Mouse (Mus musculus) spleen, adult 2 months (tissue): Measurements from ENCODE around the gene Clcn1. TPM values are rescaled to one million over a fixed set of nuclear protein-coding genes. Genes with fewer than 3 reads are reported as not detected.

ENCODE experiments used
- DNase-seq, 2 experiments: peaks; one replicate each; pipeline versions ENCODE4 v3.0.0 to v3.0.0-alpha.2; 2012 to 2021; ENCODE audit warnings: low spot score in 2 of 2, low read depth in 1 of 2
- H3K27ac ChIP-seq: fragments of 200-500 bp; 2 replicates; pipeline ENCODE4 v1.5.1; 2012; ENCODE audit warnings: low read length, inconsistent platforms; ENCODE audit not compliant: insufficient read depth
- H3K27me3 ChIP-seq: fragments of 200-500 bp; 2 replicates; pipeline ENCODE4 v1.6.1; 2012; ENCODE audit warnings: mild to moderate bottlenecking, moderate library complexity, low read length, inconsistent platforms; ENCODE audit not compliant: control insufficient read depth, insufficient read depth
- H3K36me3 ChIP-seq: fragments of 200-500 bp; 2 replicates; pipeline ENCODE4 v1.6.1; 2012; ENCODE audit warnings: mild to moderate bottlenecking, low read length, inconsistent platforms; ENCODE audit not compliant: control insufficient read depth, insufficient read depth
- H3K4me1 ChIP-seq: fragments of 200-500 bp; 2 replicates; pipeline ENCODE4 v1.6.1; 2011; ENCODE audit warnings: inconsistent platforms; ENCODE audit not compliant: control insufficient read depth, insufficient read depth, insufficient read length
- H3K4me3 ChIP-seq: fragments of 200-500 bp; 2 replicates; pipeline ENCODE4 v1.5.1; 2011; ENCODE audit warnings: mild to moderate bottlenecking, inconsistent platforms; ENCODE audit not compliant: insufficient read depth, insufficient read length; ENCODE audit errors: extremely low read depth
- CTCF ChIP-seq: fragments of 200-500 bp; IDR thresholded peaks from 2 replicates; pipeline ENCODE4 v1.5.1; 2011; ENCODE audit warnings: mild to moderate bottlenecking, inconsistent platforms; ENCODE audit not compliant: insufficient read depth, insufficient read length, insufficient replicate concordance; ENCODE audit errors: extremely low read depth
- POLR2A ChIP-seq: fragments of 200-500 bp; IDR thresholded peaks from 2 replicates; pipeline ENCODE4 v1.6.1; 2011; ENCODE audit warnings: low read depth, low read length, inconsistent platforms
- WGBS: fragments of 180-500 bp; shearing (Covaris S2); methylation state at CpG from one replicate; pipeline ENCODE4 v1.1.7; 2018; 5-methylcytosine and 5-hydroxymethylcytosine counted together
- polyA plus RNA-seq: library from polyadenylated mRNA; depleted of rRNA; stranded (reverse); fragments of >200 nt; gene quantifications from 2 replicates; pipeline ENCODE4 v1.2.3, GENCODE M21; 2012

Clcn1 gene
- polyA plus RNA-seq, 1 experiment: 0.18 TPM

GRCm38 (mm10) chr6:42359364-42360147, 73.1 kb downstream of the Clcn1 start:
- Histone ChIP-seq H3K27me3 (no peaks in the 10 kb centered on the region), H3K27ac (no peak overlapping the region), H3K4me1 (no peaks in the 10 kb centered on the region), H3K36me3 (peaks cover 28% of the 10 kb centered on the region), H3K4me3 (no peak overlapping the region)
- TF ChIP-seq CTCF (no peak), POLR2A (no peak)
- 83% methylated on average over 9 of the region's 9 CpGs for WGBS
- DNase-seq: no peak

DNA sequence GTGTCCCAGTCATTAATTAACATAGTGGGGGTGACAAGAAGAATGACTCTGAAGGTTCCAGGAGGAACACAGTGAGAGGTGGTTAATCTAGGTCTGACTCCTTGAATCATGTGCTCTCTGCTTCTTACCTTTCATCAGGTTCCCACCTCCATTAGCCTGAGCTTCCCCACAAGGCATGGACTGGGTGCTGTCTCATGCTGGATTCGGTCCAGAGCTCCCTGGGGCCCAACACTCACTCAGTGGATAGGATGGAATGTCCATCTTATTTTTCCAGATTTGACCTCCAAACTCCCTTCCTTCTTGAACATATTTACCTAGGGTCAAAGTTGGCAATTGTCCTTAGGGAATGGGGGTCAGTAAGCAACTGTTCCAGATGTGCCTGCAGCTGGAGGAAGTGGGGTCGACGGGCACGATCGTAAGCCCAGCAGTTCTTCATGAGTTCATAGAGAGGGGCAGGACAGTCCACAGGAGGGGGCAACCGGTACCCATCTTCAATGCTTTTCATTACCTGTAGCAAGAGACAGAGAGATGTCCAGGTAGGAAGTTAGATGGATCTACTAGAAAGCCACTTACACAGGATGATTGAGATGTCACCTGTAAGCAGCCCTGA, 73.9 kb downstream of the Clcn1 start:
- 87% methylated on average over 6 of the region's 6 CpGs for WGBS
- H3K4me1 ChIP-seq: no peaks in the 10 kb centered on the region
- H3K36me3 ChIP-seq: peaks cover 28% of the 10 kb centered on the region

GRCm38 (mm10) chr6:42361041-42361895, 74.8 kb downstream of the Clcn1 start:
- WGBS: 93% methylated on average over 13 of the region's 13 CpGs
- DNase-seq: no peak
- Histone ChIP-seq H3K4me1 (no peaks in the 10 kb centered on the region), H3K27ac (no peak overlapping the region), H3K36me3 (peaks cover 23% of the 10 kb centered on the region), H3K4me3 (no peak overlapping the region), H3K27me3 (no peaks in the 10 kb centered on the region)
- TF ChIP-seq POLR2A (no peak), CTCF (no peak)

More for the DNA sequence above, 73.9 kb downstream of the Clcn1 start:
- H3K4me3 ChIP-seq: no peak overlapping the region
- no peaks in the 10 kb centered on the region for H3K27me3 ChIP-seq
- DNase-seq: no peak
- TF ChIP-seq POLR2A (no peak), CTCF (no peak)
- H3K27ac ChIP-seq: no peak overlapping the region

- TF ChIP-seq POLR2A: no peak
- TF ChIP-seq CTCF: no peak
- Histone ChIP-seq H3K27ac (no peak overlapping the region), H3K4me1 (no peaks in the 10 kb centered on the region), H3K36me3 (peaks cover 18% of the 10 kb centered on the region), H3K27me3 (no peaks in the 10 kb centered on the region), H3K4me3 (no peak overlapping the region)
- DNase-seq: no peak
- WGBS: 86% methylated on average over 1 of the region's 1 CpGs
Observed at GRCm38 (mm10) chr6:42362074-42362473, 75.6 kb downstream of the Clcn1 start.

- H3K36me3 ChIP-seq: peaks cover 16% of the 10 kb centered on the region
- no peaks in the 10 kb centered on the region for H3K27me3 ChIP-seq
- TF ChIP-seq POLR2A (no peak), CTCF (no peak)
- WGBS: 91% methylated on average over 1 of the region's 1 CpGs
- no peak overlapping the region for H3K27ac ChIP-seq
- H3K4me3 ChIP-seq: no peak overlapping the region
- no peaks in the 10 kb centered on the region for H3K4me1 ChIP-seq
- DNase-seq: no peak
Observed at GRCm38 (mm10) chr6:42362497-42362896, 76.0 kb downstream of the Clcn1 start.

GRCm38 (mm10) chr6:42362974-42363373, 76.5 kb downstream of the Clcn1 start:
- no peak for TF ChIP-seq CTCF
- no peak for TF ChIP-seq POLR2A
- Histone ChIP-seq H3K27me3 (no peaks in the 10 kb centered on the region), H3K36me3 (peaks cover 13% of the 10 kb centered on the region), H3K27ac (no peak overlapping the region), H3K4me3 (no peak overlapping the region), H3K4me1 (no peaks in the 10 kb centered on the region)
- no peak for DNase-seq
- WGBS: 48% methylated on average over 3 of the region's 3 CpGs
